Mouse (Mus musculus) stomach, embryonic 15.5 days (tissue): ENCODE measurements around the gene Galnt2. TPM values are rescaled to one million over a fixed set of nuclear protein-coding genes. Genes with fewer than 3 reads are reported as not detected.

Source experiments
- ATAC-seq: fragments of 200-750 bp; cut with Nextera tagmentation; 2 replicates; pipeline ENCODE4 v1.8.0; 2017; ENCODE audit warnings: low read depth, moderate number of reproducible peaks, moderate TSS enrichment; ENCODE audit not compliant: insufficient read depth, low FRiP score
- H3K27ac ChIP-seq: fragments of 300-500 bp; sonication (generic); 2 replicates; pipeline ENCODE4 v1.5.1; 2015; ENCODE audit warnings: mild to moderate bottlenecking, inconsistent platforms
- H3K27me3 ChIP-seq: fragments of 300-500 bp; sonication (generic); replicated peaks from 2 replicates; pipeline ENCODE4 v1.6.1; 2015; ENCODE audit warnings: inconsistent platforms
- H3K36me3 ChIP-seq: fragments of 300-500 bp; sonication (generic); 2 replicates; pipeline ENCODE4 v1.6.1; 2015; ENCODE audit warnings: inconsistent platforms
- H3K4me1 ChIP-seq: fragments of 300-500 bp; sonication (generic); 2 replicates; pipeline ENCODE4 v1.6.1; 2015; ENCODE audit warnings: inconsistent platforms
- H3K4me2 ChIP-seq: fragments of 300-500 bp; sonication (generic); 2 replicates; pipeline ENCODE4 v1.6.1; 2015; ENCODE audit warnings: mild to moderate bottlenecking, inconsistent platforms
- H3K4me3 ChIP-seq: fragments of 300-500 bp; sonication (generic); replicated peaks from 2 replicates; pipeline ENCODE4 v1.5.1; 2015; ENCODE audit warnings: inconsistent platforms
- H3K9ac ChIP-seq: fragments of 300-500 bp; sonication (generic); 2 replicates; pipeline ENCODE4 v1.6.1; 2015; ENCODE audit warnings: inconsistent platforms
- H3K9me3 ChIP-seq: fragments of 300-500 bp; sonication (generic); 2 replicates; pipeline ENCODE4 v1.6.1; 2016; ENCODE audit warnings: inconsistent platforms
- WGBS: fragments of 180-500 bp; shearing (Covaris S2); methylation state at CpG from one replicate; pipeline ENCODE4 v1.1.7; 2015; 5-methylcytosine and 5-hydroxymethylcytosine counted together
- polyA plus RNA-seq: library from polyadenylated mRNA; unstranded; fragments of >200 nt; fragmentation: Nextera tagmentation; extraction: Ambion mirVana; gene quantifications from 2 replicates; pipeline ENCODE4 v1.2.1, GENCODE M21; 2015

Galnt2 gene
- polyA plus RNA-seq, 1 experiment from 2014 or later = 80.5 TPM

GRCm38 (mm10) chr8:124318612-124319315 lies 87.6 kb downstream of the Galnt2 start:
- WGBS = 68% methylated on average over 11 of the region's 11 CpGs
- ATAC-seq = no peak
- no peak overlapping the region for H3K4me2 ChIP-seq
- no peak overlapping the region for H3K27ac ChIP-seq
- H3K4me3 ChIP-seq = no peak overlapping the region
- no peaks in the 10 kb centered on the region for H3K27me3 ChIP-seq
- H3K36me3 ChIP-seq = 0 out of 2 replicates have a peak, but pooled peaks cover 4% of the 10 kb centered on the region
- H3K9ac ChIP-seq = no peak overlapping the region
- H3K9me3 ChIP-seq = no peaks in the 10 kb centered on the region
- peaks cover 18% of the 10 kb centered on the region; the same call in 1 of the 2 replicates for H3K4me1 ChIP-seq

GRCm38 (mm10) chr8:124319316-124319652 lies 88.1 kb downstream of the Galnt2 start:
- Histone ChIP-seq H3K4me3 (no peak overlapping the region), H3K9ac (no peak overlapping the region), H3K4me2 (no peak overlapping the region), H3K27me3 (no peaks in the 10 kb centered on the region), H3K27ac (no peak overlapping the region), H3K4me1 (peaks cover 18% of the 10 kb centered on the region; the same call in 1 of the 2 replicates), H3K36me3 (peaks cover 10% of the 10 kb centered on the region), H3K9me3 (no peaks in the 10 kb centered on the region)
- 83% methylated on average over 4 of the region's 4 CpGs for WGBS
- ATAC-seq = no peak

GRCm38 (mm10) chr8:124321227-124321840 lies 90.1 kb downstream of the Galnt2 start:
- peaks cover 14% of the 10 kb centered on the region; the same call in 1 of the 2 replicates for H3K4me1 ChIP-seq
- H3K9me3 ChIP-seq = no peaks in the 10 kb centered on the region
- H3K4me3 ChIP-seq = no peak overlapping the region
- 51% methylated on average over 12 of the region's 12 CpGs for WGBS
- H3K27ac ChIP-seq = no peak overlapping the region
- H3K9ac ChIP-seq = no peak overlapping the region
- no peak for ATAC-seq
- no peaks in the 10 kb centered on the region for H3K27me3 ChIP-seq
- H3K36me3 ChIP-seq = peaks cover 24% of the 10 kb centered on the region
- no peak overlapping the region for H3K4me2 ChIP-seq

GRCm38 (mm10) chr8:124323356-124323755 lies 92.2 kb downstream of the Galnt2 start:
- Histone ChIP-seq H3K9ac (no peak overlapping the region), H3K36me3 (peaks cover 39% of the 10 kb centered on the region), H3K4me3 (no peak overlapping the region), H3K27ac (no peak overlapping the region), H3K4me1 (0 out of 2 replicates have a peak, but pooled peaks cover 3% of the 10 kb centered on the region), H3K27me3 (no peaks in the 10 kb centered on the region), H3K4me2 (no peak overlapping the region), H3K9me3 (no peaks in the 10 kb centered on the region)
- 0 out of 2 replicates have a peak, but pooled peaks have one; percentile 21 for ATAC-seq
- 81% methylated on average over 14 of the region's 14 CpGs for WGBS

GRCm38 (mm10) chr8:124328259-124328658 lies 97.1 kb downstream of the Galnt2 start:
- 72% methylated on average over 7 of the region's 7 CpGs for WGBS

GRCm38 (mm10) chr8:124329690-124330089 lies 98.5 kb downstream of the Galnt2 start:
- H3K9me3 ChIP-seq = no peaks in the 10 kb centered on the region
- no peak overlapping the region for H3K9ac ChIP-seq
- peaks cover 36% of the 10 kb centered on the region for H3K36me3 ChIP-seq

More at GRCm38 (mm10) chr8:124328259-124328658, 97.1 kb downstream of the Galnt2 start:
- H3K9ac ChIP-seq = no peak overlapping the region
- no peaks in the 10 kb centered on the region for H3K9me3 ChIP-seq
- no peak for ATAC-seq
- H3K4me3 ChIP-seq = no peak overlapping the region
- H3K27ac ChIP-seq = no peak overlapping the region
- H3K4me2 ChIP-seq = no peak overlapping the region
- H3K4me1 ChIP-seq = no peaks in the 10 kb centered on the region
- H3K36me3 ChIP-seq = peaks cover 43% of the 10 kb centered on the region
- no peaks in the 10 kb centered on the region for H3K27me3 ChIP-seq

GRCm38 (mm10) chr8:124330433-124330832 lies 99.2 kb downstream of the Galnt2 start:
- H3K27me3 ChIP-seq = no peaks in the 10 kb centered on the region
- H3K9me3 ChIP-seq = no peaks in the 10 kb centered on the region
- no peak for ATAC-seq
- H3K36me3 ChIP-seq = peaks cover 35% of the 10 kb centered on the region
- no peak overlapping the region for H3K4me3 ChIP-seq
- no peak overlapping the region for H3K4me2 ChIP-seq
- no peak overlapping the region for H3K9ac ChIP-seq
- no peaks in the 10 kb centered on the region for H3K4me1 ChIP-seq
- 84% methylated on average over 2 of the region's 3 CpGs for WGBS
- H3K27ac ChIP-seq = no peak overlapping the region

More at GRCm38 (mm10) chr8:124329690-124330089, 98.5 kb downstream of the Galnt2 start:
- no peak overlapping the region for H3K4me3 ChIP-seq
- no peak overlapping the region for H3K27ac ChIP-seq
- H3K4me1 ChIP-seq = no peaks in the 10 kb centered on the region
- H3K27me3 ChIP-seq = no peaks in the 10 kb centered on the region
- ATAC-seq = no peak
- 85% methylated on average over 10 of the region's 10 CpGs for WGBS
- no peak overlapping the region for H3K4me2 ChIP-seq

GRCm38 (mm10) chr8:124331094-124331493 lies 99.9 kb downstream of the Galnt2 start:
- H3K9me3 ChIP-seq = no peaks in the 10 kb centered on the region
- H3K4me2 ChIP-seq = no peak overlapping the region
- H3K27ac ChIP-seq = no peak overlapping the region
- WGBS = 85% methylated on average over 3 of the region's 3 CpGs
- peaks cover 28% of the 10 kb centered on the region for H3K36me3 ChIP-seq
- H3K9ac ChIP-seq = no peak overlapping the region
- no peaks in the 10 kb centered on the region for H3K4me1 ChIP-seq
- H3K4me3 ChIP-seq = no peak overlapping the region
- no peak for ATAC-seq
- H3K27me3 ChIP-seq = no peaks in the 10 kb centered on the region

GRCm38 (mm10) chr8:124331706-124332105 lies 100.5 kb downstream of the Galnt2 start:
- H3K36me3 ChIP-seq = peaks cover 30% of the 10 kb centered on the region
- no peak overlapping the region for H3K4me3 ChIP-seq
- no peak overlapping the region for H3K4me2 ChIP-seq
- H3K4me1 ChIP-seq = no peaks in the 10 kb centered on the region
- H3K27ac ChIP-seq = no peak overlapping the region
- no peaks in the 10 kb centered on the region for H3K27me3 ChIP-seq
- no peak for ATAC-seq
- H3K9ac ChIP-seq = no peak overlapping the region
- 80% methylated on average over 11 of the region's 11 CpGs for WGBS
- H3K9me3 ChIP-seq = no peaks in the 10 kb centered on the region

GRCm38 (mm10) chr8:124336302-124336701 lies 105.1 kb downstream of the Galnt2 start:
- 91% methylated on average over 13 of the region's 13 CpGs for WGBS
- Histone ChIP-seq H3K9me3 (no peaks in the 10 kb centered on the region), H3K27me3 (no peaks in the 10 kb centered on the region), H3K4me1 (no peaks in the 10 kb centered on the region), H3K36me3 (peaks cover 33% of the 10 kb centered on the region; the same call in 1 of the 2 replicates), H3K4me2 (no peak overlapping the region), H3K9ac (no peak overlapping the region), H3K27ac (no peak overlapping the region), H3K4me3 (no peak overlapping the region)
- ATAC-seq = no peak

GRCm38 (mm10) chr8:124339742-124340141 lies 108.6 kb downstream of the Galnt2 start:
- 83% methylated on average over 3 of the region's 3 CpGs for WGBS
- H3K27me3 ChIP-seq = no peaks in the 10 kb centered on the region
- H3K4me3 ChIP-seq = no peak overlapping the region
- ATAC-seq = no peak
- H3K27ac ChIP-seq = no peak overlapping the region
- peaks cover 49% of the 10 kb centered on the region for H3K36me3 ChIP-seq
- no peak overlapping the region for H3K9ac ChIP-seq
- H3K9me3 ChIP-seq = no peaks in the 10 kb centered on the region
- H3K4me1 ChIP-seq = no peaks in the 10 kb centered on the region
- H3K4me2 ChIP-seq = no peak overlapping the region

GRCm38 (mm10) chr8:124340360-124341068 lies 109.3 kb downstream of the Galnt2 start:
- 84% methylated on average over 17 of the region's 17 CpGs for WGBS
- H3K27ac ChIP-seq = no peak overlapping the region
- no peak overlapping the region for H3K4me2 ChIP-seq
- H3K9ac ChIP-seq = no peak overlapping the region
- H3K4me3 ChIP-seq = no peak overlapping the region
- H3K36me3 ChIP-seq = peaks cover 46% of the 10 kb centered on the region
- no peaks in the 10 kb centered on the region for H3K4me1 ChIP-seq
- H3K27me3 ChIP-seq = no peaks in the 10 kb centered on the region
- ATAC-seq = no peak
- no peaks in the 10 kb centered on the region for H3K9me3 ChIP-seq
